Mouse (Mus musculus) small intestine, adult 2 months (tissue): Measurements from ENCODE around the gene Hfm1. TPM values are rescaled to one million over a fixed set of nuclear protein-coding genes. Genes with fewer than 3 reads are reported as not detected.

Experiments
- H3K27ac ChIP-seq: fragments of 200-500 bp; 2 replicates; pipeline ENCODE4 v1.5.1; 2012; ENCODE audit warnings: low read depth, low read length, control low read depth, inconsistent platforms; ENCODE audit not compliant: insufficient read depth
- H3K27me3 ChIP-seq: fragments of 200-500 bp; 2 replicates; pipeline ENCODE4 v1.6.1; 2012; ENCODE audit warnings: mild to moderate bottlenecking, moderate library complexity, low read length, inconsistent platforms; ENCODE audit not compliant: control insufficient read depth, insufficient read depth
- H3K36me3 ChIP-seq: fragments of 200-500 bp; 2 replicates; pipeline ENCODE4 v1.6.1; 2012; ENCODE audit warnings: mild to moderate bottlenecking, low read length, control low read depth, inconsistent platforms; ENCODE audit not compliant: control insufficient read depth, insufficient read depth
- H3K4me1 ChIP-seq: fragments of 200-500 bp; 2 replicates; pipeline ENCODE4 v1.6.1; 2012; ENCODE audit warnings: low read length, inconsistent platforms, mixed read lengths; ENCODE audit not compliant: control insufficient read depth, insufficient read depth, insufficient read length
- H3K4me3 ChIP-seq: fragments of 200-500 bp; 2 replicates; pipeline ENCODE4 v1.5.1; 2012; ENCODE audit warnings: low read depth, mild to moderate bottlenecking, control low read depth, inconsistent platforms, low read length, moderate library complexity
- CTCF ChIP-seq: fragments of 200-500 bp; IDR thresholded peaks from 2 replicates; pipeline ENCODE4 v1.5.1; 2012; ENCODE audit warnings: low read depth, mild to moderate bottlenecking, control low read depth, inconsistent platforms, low read length, moderate library complexity, mixed read lengths; ENCODE audit not compliant: insufficient replicate concordance, insufficient read length; ENCODE audit errors: extremely low read depth
- POLR2A ChIP-seq: fragments of 200-500 bp; IDR thresholded peaks from 2 replicates; pipeline ENCODE4 v1.6.1; 2012; ENCODE audit warnings: low read depth, mild to moderate bottlenecking, control low read depth, inconsistent platforms, low read length, moderate library complexity
- WGBS: fragments of 180-500 bp; shearing (Covaris S2); methylation state at CpG from one replicate; pipeline ENCODE4 v1.1.7; 2018; 5-methylcytosine and 5-hydroxymethylcytosine counted together
- polyA plus RNA-seq: library from polyadenylated mRNA; depleted of rRNA; stranded (reverse); fragments of >200 nt; gene quantifications from 2 replicates; pipeline ENCODE4 v1.2.3, GENCODE M21; 2012

Hfm1 gene
- polyA plus RNA-seq, 1 experiment: not detected

DNA sequence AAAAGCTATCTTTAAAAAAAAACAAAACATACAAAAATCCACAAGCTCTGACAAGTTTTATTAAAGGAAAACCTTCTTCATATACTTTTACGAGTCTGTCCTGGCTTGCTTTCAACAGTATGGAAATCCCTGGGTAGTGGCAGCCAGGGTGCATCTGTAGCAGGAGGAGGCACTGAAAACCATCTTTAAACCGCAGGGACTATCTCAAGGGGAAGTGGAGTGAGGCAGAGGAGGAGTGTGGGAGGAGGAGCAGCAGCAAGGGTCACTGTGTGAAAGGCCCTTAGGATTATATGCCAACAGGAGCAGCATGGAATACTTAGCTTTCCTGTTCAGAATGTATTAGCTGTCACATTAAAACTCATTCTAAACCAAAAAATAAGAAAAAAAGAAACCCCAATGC is 29.2 kb downstream of the Hfm1 start:
- TF ChIP-seq CTCF: no peak
- Histone ChIP-seq H3K27ac (no peak overlapping the region), H3K4me1 (peaks cover 1% of the 10 kb centered on the region; the same call in 1 of the 2 replicates), H3K4me3 (no peak overlapping the region), H3K27me3 (no peaks in the 10 kb centered on the region), H3K36me3 (no peaks in the 10 kb centered on the region)
- 61% methylated on average over 2 of the region's 2 CpGs for WGBS

DNA sequence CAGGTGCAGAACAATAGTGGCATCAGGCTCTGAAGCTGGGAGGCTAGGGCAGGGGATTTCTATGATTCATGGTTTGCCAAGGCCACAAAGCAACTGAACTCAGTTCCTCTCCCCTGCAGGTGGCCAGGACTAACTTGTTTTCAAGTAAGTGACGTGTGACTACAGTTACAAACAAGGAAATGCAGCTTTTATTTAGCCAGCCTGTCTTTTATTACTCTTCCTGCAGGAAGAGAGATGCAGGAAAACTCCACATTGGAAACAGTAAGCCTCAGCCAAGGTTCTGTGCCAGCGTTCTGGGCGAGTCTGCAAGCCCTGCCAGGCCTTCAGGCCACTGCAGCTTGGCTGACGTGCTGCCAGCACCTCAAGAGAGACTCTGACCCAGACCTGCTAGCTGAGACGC is 34.3 kb downstream of the Hfm1 start:
- peaks cover 3% of the 10 kb centered on the region; the same call in 1 of the 2 replicates for H3K4me1 ChIP-seq
- TF ChIP-seq POLR2A (no peak), CTCF (no peak)
- no peak overlapping the region for H3K4me3 ChIP-seq
- H3K27ac ChIP-seq: peak overlapping the region; percentile 35; the same call in 1 of the 2 replicates
- H3K36me3 ChIP-seq: no peaks in the 10 kb centered on the region
- 9% methylated on average over 5 of the region's 5 CpGs for WGBS
- no peaks in the 10 kb centered on the region for H3K27me3 ChIP-seq

DNA sequence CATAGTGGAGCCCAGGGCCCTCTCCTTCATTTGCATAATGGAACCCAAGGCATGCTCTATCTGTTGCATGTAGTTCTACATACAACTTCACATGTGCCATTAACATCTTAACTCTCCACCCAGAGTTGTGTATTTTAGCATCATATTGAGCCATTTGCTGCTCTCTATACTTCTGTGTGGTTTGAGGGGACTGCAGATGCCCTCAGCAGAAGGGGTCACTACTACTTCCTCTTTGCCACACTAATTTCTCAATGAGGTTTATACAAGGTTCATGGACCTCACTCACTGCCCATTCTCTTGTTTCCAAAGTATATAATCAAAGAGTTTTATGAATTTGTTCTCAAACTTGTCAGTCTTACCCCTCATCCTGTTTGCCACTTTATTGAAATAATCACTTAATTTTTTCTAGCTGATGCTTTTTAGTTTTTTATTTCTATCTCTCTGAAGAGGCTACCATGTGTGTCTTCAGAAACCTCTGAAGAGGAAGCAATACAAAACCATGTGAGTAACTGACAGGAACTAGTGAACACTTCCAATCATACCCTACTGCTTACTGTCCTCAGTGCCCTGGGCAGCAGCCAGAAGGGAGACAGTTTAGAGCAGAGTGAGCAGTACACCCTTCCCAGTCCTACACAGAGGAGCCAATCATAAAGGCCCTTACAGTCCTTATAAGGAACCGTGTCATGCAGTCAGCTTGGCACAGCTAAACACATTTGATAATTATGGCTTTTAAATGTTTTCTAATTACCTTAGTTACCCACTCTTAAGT is 38.6 kb downstream of the Hfm1 start:
- no peak overlapping the region for H3K4me3 ChIP-seq
- no peak overlapping the region for H3K27ac ChIP-seq
- 38% methylated on average over 1 of the region's 1 CpGs for WGBS
- TF ChIP-seq CTCF (no peak), POLR2A (no peak)
- H3K27me3 ChIP-seq: no peaks in the 10 kb centered on the region
- no peaks in the 10 kb centered on the region for H3K36me3 ChIP-seq
- peaks cover 3% of the 10 kb centered on the region; the same call in 1 of the 2 replicates for H3K4me1 ChIP-seq

DNA sequence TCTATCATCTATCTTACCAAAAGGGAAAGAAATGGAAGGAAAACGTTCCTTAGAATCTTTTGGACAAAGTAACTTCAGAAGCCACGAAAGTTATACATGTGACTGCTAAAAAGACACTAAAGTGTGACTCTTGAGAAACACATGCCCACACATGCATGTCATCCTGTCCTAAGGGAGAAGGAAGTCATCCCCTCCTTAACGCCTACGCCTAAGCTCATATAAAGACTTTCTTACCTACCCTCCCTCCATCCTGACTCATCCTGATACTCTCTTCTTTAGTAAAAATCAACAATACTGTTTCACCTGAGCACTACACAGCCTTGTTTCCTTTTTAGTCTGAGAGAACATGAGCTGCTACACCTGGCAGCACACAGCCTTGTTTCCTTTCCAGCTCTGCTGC is 40.6 kb downstream of the Hfm1 start:
- TF ChIP-seq POLR2A: no peak
- no peak for TF ChIP-seq CTCF
- no peaks in the 10 kb centered on the region for H3K27me3 ChIP-seq
- no peaks in the 10 kb centered on the region for H3K36me3 ChIP-seq
- H3K4me1 ChIP-seq: no peaks in the 10 kb centered on the region
- no peak overlapping the region for H3K27ac ChIP-seq
- no peak overlapping the region for H3K4me3 ChIP-seq
- WGBS: 85% methylated on average over 4 of the region's 4 CpGs

DNA sequence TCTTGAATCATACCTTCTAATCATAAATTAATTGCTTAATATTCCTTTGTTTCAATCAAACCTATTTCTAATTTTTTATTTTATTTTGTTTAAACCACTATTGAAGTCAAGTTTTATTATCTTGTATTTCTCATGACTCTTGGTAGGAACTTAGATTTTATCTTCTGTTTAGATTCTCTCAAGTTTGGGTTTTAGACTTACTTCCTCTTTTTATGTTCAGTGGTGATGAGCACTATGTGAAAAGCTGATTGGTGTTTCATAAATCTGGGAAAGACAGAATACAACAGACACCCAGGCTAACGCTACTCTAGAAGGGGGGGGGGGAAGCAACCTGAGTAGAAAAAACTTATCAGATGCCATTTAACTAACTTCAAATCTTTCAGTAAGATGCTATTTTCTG is 49.7 kb downstream of the Hfm1 start:
- 77% methylated on average over 1 of the region's 1 CpGs for WGBS
- no peaks in the 10 kb centered on the region for H3K4me1 ChIP-seq
- no peak overlapping the region for H3K27ac ChIP-seq
- TF ChIP-seq CTCF (no peak), POLR2A (no peak)
- H3K27me3 ChIP-seq: no peaks in the 10 kb centered on the region
- no peak overlapping the region for H3K4me3 ChIP-seq
- no peaks in the 10 kb centered on the region for H3K36me3 ChIP-seq

DNA sequence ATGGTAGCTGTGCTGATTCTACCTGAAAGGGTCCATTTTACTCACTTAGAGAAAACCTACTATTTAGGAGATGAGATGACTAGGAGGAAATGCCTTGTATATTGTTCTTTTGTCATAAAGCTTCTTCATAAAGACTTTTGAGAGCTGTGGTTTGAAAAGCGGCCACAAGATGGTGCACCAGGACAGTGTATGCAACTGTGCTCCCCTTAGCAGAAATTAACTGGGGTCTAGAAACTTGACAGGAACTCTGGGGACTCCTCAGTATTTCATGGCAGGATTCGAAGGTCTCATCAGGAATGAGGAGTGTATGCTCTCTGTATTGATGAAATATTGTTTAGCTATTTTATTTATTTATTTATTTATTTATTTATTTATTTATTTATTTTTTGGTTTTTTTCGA is 65.7 kb downstream of the Hfm1 start:
- H3K36me3 ChIP-seq: no peaks in the 10 kb centered on the region
- WGBS: 30% methylated on average over 3 of the region's 3 CpGs
- no peaks in the 10 kb centered on the region for H3K4me1 ChIP-seq
- H3K4me3 ChIP-seq: no peak overlapping the region
- H3K27me3 ChIP-seq: no peaks in the 10 kb centered on the region
- no peak overlapping the region for H3K27ac ChIP-seq
- TF ChIP-seq CTCF (no peak), POLR2A (no peak)

DNA sequence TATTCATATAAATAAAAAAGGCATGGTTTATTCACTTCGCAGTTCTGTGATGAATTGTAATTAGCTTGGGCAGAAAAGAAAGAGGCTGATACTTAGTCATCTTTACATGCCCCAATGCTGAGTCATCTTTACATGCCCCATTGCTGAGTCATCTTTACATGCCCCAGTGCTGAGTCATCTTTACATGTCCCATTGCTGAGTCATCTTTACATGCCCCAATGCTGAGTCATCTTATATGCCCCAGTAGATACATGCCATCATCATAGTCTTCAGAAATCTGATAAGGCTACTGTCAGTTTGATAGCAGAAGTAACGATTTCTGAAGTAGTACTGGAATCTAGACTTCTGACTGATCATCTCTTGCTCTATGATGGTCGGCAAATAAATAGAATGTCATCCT is 72.8 kb downstream of the Hfm1 start:
- no peak for TF ChIP-seq POLR2A
- TF ChIP-seq CTCF: no peak
- Histone ChIP-seq H3K36me3 (no peaks in the 10 kb centered on the region), H3K27me3 (no peaks in the 10 kb centered on the region), H3K4me1 (no peaks in the 10 kb centered on the region), H3K27ac (no peak overlapping the region), H3K4me3 (no peak overlapping the region)
- 79% methylated on average over 3 of the region's 3 CpGs for WGBS
